Mouse (Mus musculus) B cell, adult 62 days (primary cell): Measurements from ENCODE around the gene Trim15. TPM values are rescaled to one million over a fixed set of nuclear protein-coding genes. Genes with fewer than 3 reads are reported as not detected.

ENCODE experiments used
- total RNA-seq: library from RNA; stranded (reverse); gene quantifications from 4 replicates; pipeline ENCODE4 v1.2.4, GENCODE M21; 2023

Trim15 gene
- total RNA-seq: not detected in 4 replicates

DNA sequence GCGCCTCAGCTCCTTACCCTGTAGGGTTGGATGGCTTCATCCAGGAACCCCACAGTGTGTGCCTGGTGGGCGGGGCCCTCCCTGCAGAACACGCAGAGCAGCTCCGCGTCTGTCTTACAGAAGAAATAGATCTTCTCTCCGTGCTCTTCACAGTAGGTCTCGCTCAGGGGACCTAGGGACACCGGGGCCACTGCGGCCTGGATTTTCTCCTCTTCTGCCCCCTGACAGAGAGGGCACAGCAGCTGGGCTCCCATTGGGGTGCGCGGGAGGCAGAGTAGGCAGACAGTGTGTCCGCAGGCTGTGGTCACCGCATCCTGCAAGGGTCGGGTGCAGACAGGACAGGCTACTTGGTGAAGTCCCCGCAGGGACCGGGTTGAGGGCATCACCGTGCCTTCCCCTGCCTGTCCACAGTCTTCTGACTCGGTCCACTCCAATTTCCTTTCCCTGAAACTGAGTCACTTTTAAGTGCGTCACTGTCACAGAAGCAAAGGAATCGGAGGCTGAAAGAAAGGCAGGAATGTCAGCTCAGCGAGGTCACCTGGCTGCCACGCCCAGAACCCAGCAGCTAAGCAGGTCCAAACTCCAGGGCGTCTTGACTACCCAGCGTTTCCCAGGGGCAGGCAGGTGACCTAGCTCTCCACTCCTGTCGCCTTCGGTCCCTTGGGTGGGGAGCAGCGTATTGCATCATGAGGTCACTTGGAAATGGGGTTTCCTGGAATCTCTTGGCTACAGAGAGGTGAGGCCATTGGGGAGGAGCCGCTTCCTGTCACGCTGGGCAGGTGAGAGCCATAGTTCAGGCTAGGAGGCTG, at the start of gene Trim15:
TSS of gene Trim15 (minus strand) at position 492 of the 809 bp plus-strand sequence.

DNA sequence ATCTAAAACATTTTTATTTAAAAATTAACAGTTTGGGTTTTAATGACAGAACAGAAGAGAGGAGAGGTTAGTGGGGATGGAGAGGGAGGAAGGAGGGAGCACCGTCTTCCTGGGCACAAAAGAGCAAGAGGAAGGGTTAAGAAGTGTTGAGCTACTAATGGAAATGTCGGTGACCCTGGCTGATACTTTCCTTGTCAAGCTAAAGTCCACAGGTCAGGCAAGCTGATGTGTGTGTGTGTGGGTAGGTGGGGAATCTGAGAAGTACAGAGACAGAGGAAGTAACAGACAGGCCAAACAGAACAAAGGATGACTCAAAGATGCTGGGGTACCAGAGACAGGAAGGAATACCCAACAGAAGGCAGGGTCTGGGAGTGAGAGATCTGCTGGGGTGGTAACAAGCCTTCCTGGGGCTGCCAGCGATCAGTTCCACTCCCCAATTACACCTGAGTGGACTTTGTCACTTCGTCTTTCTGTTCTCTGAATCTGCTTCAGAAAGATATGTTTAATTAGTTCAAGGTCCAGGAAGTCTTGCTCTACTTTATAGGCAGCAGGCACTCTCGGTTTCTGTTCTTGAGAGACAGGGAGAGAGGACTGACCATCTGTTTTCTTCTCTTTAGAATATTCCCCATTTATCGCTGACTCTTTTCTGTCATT, 30.7 kb upstream of the Trim15 start, which contains the start of gene Trim31:
TSS of gene Trim31 (plus strand) at position 567 of the 654 bp plus-strand sequence.

DNA sequence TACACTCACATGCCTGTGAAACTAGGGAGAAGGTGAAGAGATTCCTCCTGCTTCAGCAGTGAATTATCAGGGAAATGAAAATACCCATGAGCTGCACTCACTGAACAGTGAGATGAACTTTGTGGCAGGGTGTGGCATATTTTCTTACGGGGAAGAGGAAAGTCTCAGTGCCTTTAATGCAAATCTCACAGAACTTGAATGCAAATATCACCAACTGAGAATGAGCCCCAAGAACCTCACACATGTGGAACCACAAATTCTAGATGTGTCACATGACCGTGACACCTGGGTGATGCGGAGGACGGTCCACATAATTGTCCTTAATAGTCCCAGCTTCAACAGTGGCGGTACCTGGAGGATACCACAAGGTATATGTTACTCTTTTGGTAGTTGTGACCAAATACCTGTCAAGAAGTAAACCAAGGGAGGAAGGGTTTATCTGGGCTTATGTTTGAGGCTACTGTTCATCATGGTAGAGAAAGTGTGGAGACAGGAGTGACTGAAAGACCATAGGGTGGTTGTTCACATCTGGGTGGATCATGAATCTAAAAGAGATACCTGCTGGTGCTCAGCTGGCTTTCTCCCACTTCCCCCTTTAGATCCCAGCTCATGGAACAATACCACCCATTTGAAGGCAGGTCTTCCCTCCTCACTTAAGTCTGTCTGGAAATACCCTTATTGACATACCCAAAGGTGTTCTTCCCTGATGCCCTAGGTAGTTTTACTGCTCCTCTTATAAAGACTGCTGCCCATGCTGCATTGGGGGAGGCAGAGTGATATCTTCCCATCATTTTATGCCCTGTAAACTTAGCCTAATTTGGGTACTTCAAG, 23.3 kb upstream of the Trim15 start, which contains the start of gene Trim40:
TSS of gene Trim40 (minus strand) at position 51 of the 831 bp plus-strand sequence.

DNA sequence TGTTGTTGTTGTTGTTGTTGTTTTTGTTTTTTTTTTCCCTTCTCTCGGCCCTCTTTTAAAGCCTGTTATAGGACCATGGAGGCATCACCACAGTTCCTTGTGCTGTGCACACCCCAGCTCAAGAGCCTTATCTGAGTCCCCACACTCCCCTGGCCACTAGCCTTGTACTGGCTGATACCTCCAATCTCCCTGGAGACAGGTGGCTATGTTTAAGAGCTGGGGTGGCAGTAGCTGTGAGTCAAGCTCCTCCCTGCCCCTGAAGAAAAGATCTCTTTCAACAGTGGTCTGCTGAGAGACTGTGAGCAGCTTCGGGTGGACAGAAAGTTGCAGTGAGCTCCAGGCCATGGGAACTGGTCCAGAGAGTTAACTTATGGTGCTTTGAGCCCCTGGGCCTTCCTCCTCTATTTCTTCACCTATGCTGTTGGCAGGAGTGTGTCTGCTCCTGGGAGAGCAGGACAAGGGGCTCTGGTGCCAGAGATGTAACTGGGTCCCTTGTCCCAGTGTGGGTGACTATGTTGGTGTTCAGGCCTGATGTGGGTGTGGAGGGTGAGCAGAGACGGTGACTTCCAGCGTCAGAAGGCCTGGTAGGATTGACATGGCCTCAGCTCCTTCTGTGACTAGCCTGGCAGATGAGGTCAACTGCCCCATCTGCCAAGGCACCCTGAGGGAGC, 2.4 kb upstream of the Trim15 start, which contains the start of gene Trim10:
TSS of gene Trim10 (plus strand) at position 291 of the 671 bp plus-strand sequence.

DNA sequence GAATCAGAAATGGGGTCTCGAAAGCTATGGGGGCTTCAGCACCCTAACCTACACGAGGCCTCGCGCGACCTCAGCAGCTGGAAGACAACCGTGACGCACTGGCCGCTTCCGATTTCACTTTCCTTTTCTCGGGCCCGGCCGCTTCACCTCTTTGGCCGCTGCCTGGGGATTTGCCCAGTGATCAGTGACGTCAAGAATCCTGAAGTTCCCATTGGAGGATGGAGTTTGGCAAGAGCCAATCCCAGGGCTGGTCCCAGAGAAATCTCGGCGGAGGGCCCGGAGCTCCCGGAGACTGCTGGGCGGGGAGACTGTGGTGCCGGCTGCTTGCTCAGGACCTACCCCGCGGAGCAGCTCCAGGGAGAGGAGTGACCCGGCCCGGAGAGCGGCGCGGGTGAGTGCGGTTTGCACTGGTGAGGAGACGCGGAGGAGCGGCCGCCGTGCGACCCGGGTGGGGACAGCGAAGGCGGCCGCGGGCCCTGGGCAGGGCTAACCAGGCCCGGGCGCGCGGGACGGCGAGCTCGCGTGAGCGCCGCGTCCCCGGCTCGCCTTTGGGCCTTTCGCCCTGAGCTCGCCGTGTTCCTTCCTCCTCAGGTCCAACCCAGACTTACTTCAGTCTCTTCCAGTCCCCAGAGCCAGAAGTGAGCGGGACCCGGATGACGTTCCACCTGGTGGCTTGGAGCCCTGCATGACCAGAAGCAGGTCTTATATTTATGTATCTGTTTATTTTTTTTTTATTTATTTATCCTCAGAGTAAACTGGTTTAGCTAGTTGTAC, 29.9 kb downstream of the Trim15 start, which contains the start of gene Trim26:
TSS of gene Trim26 (plus strand) at position 261 of the 774 bp plus-strand sequence.

DNA sequence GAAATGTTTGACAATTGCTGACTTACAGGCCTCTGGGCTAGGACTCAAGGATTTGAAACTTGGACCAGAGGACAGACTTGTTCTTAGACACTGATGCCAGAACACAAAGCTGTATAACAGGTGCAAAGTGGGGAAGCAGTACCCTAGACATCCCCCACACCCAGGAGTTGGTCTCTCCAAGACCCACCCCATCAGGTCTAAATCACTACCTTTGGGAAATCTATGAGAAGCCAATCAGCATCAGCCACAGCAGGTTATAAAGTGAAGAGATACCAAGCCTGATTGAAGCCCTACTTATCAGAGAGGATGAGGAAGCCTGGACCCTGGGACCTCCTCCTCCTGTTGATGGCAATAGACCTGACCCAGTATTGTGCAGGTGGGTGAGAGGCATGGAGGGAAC, 55.1 kb downstream of the Trim15 start, which contains the start of gene H2-M10.6:
TSS of gene H2-M10.6 (plus strand) at position 301 of the 400 bp plus-strand sequence.

Other genes starting within 250 kb of the Trim15 start
- gene H2-M9, start 224.5 kb downstream of the Trim15 start, total RNA-seq: not detected in 4 replicates
- gene H2-M1, start 195.0 kb downstream of the Trim15 start, total RNA-seq: not detected in 4 replicates
- not detected in 4 replicates for gene H2-M10.5, start 94.3 kb downstream of the Trim15 start, total RNA-seq
- gene H2-M10.6, start 55.0 kb downstream of the Trim15 start, total RNA-seq: not detected in 4 replicates
- gene Trim26, start 30.1 kb downstream of the Trim15 start, total RNA-seq: 179 to 202 TPM (median 188 TPM) in 4 replicates
- 0.25 to 0.35 TPM in 2 of 4 replicates, not detected in the others for gene Trim10, start 2.4 kb upstream of the Trim15 start, total RNA-seq
- gene Trim40, start 22.9 kb upstream of the Trim15 start, total RNA-seq: not detected in 4 replicates
- not detected in 4 replicates for gene Trim31, start 30.9 kb upstream of the Trim15 start, total RNA-seq
- gene Rnf39, start 75.7 kb upstream of the Trim15 start, total RNA-seq: not detected in 4 replicates
- gene Ppp1r11, start 84.5 kb upstream of the Trim15 start, total RNA-seq: 96.5 to 112 TPM (median 98.9 TPM) in 4 replicates
- gene Znrd1, start 91.3 kb upstream of the Trim15 start, total RNA-seq: 74.9 to 82.2 TPM (median 80.0 TPM) in 4 replicates
- gene Znrd1as, start 91.4 kb upstream of the Trim15 start, total RNA-seq: 1.0 to 2.7 TPM (median 1.3 TPM) in 4 replicates
- gene 2410137M14Rik, start 114.0 kb upstream of the Trim15 start, total RNA-seq: not detected in 4 replicates
- not detected in 4 replicates for gene H2-M5, start 122.3 kb upstream of the Trim15 start, total RNA-seq
- gene Zfp57, start 134.0 kb upstream of the Trim15 start, total RNA-seq: not detected in 4 replicates
- not detected in 4 replicates for gene Mog, start 156.2 kb upstream of the Trim15 start, total RNA-seq
- 63.3 to 72.7 TPM (median 66.7 TPM) in 4 replicates for gene Gabbr1, start 178.8 kb upstream of the Trim15 start, total RNA-seq
- gene Olfr90, start 221.3 kb upstream of the Trim15 start, total RNA-seq: 0.21 TPM in 1 of 4 replicates, not detected in the others
- not detected in 4 replicates for gene Olfr91, start 231.1 kb upstream of the Trim15 start, total RNA-seq